Mouse (Mus musculus): ENCODE results near the gene Fbxl13.

Gene Fbxl13

DNA sequence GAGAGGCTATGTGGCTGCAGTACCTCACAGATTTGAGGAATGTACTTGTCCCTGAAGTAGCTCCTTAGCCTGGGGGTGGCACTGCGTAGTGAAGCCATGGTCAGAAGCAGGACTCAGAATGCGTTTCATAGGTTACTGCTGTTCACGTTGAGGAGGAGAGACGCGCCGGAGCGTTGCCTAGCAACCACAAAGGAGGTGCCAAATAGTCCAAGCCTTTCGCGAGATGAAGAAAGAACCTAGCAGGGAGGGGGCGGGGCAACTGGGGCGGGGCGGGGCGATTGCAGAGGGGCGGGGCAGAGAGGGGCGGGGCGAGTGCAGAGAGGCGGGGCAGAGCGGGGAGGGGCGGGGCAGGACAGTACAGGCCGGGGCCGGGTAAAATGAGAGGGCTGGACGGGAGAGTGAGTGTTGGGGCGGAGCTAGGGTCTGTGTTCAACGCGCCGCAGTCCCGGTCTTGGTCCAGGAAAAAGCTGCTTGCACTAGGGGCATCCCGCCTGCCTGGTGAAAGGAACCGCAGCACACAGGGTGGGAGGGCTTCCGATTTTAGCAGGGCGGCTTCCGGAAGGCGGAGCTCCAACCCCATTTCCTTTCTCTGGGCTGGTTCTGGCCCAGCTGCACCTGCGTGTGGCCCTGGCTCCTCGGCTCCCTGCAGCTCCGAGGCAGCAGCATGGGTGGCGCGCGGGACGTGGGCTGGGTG lies at the start of gene Fbxl13, which contains the start of gene Armc10:
Fbxl13 (minus strand) TSS at position 196 of the 694 bp plus-strand sequence.
Armc10 (plus strand) TSS at position 375 of the 694 bp plus-strand sequence.
- DNase-seq (ENCODE audit: low spot score) = peak; percentile 71

DNA sequence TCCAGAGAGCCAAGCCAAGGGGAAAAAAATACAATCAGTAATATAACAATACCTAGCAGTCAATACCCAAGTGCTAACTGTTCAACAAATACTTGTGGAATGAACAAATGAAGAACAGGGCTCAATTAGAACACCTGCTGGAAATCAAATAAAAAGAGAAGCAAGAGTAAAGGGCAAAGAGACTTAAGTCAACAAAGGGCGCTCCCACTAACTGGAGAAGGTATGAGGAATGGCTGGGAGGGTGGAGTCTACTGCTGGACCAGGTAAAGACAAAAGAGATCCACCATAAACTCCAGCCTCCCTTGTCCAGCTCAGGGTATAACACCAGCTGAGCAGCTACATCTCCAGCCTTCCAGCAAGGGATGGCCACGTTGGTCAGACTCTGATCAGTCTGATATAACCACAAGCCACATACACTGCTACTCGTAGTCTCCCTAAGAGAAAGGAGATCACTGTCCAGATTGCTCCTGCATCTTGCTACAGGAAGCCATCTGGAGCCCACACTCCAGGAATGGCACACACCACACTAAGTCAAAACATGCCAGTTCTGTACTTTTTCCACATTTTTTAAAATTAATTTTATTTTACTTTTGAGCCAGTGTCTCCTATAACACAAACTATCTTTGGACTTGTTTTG lies 49.5 kb upstream of the Fbxl13 start:
- DNase-seq (ENCODE audit: low spot score) = no peak

DNA sequence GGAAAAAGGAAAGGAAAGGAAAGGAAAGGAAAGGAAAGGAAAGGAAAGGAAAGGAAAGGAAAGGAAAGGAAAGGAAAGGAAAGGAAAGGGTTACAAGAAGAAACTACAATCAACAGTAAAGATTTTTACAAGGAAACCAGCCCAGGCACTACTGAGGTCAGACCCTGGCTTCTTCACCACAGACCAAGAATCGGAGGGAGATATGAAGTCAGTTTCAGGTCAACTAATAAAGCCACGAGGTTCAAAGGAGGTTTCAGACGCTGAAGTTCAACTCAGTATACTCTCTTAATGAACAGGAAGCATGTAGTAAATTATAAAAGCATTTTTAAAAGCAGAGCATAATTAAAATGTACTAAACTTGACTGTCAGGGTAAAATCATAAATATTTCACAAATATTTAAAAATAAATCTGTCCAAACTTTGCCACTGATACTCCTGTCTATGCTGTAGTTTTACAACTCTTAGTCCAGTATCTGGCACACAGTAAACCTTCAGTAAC lies 48.0 kb upstream of the Fbxl13 start:
- DNase-seq (ENCODE audit: low spot score) = no peak

DNA sequence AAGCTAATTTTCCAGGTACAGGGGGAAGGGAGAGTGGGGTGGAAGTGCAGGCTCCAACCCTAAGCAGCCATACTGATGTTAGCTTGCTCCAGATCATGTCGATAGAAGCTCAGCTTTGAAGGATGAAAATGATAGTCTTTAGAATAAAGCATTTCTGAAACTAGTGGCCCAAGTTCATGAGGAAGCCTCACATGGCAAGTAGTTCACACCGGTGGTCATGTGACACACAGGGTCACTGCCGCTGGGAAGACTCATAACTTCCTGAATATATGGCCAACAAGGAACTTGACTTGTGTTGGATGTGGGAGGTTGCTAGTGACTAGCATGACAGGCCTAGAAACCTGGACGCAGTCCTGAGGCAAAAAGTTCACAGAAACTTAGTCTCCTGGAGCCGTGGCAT lies 46.8 kb upstream of the Fbxl13 start:
- no peak for DNase-seq (ENCODE audit: low spot score)

DNA sequence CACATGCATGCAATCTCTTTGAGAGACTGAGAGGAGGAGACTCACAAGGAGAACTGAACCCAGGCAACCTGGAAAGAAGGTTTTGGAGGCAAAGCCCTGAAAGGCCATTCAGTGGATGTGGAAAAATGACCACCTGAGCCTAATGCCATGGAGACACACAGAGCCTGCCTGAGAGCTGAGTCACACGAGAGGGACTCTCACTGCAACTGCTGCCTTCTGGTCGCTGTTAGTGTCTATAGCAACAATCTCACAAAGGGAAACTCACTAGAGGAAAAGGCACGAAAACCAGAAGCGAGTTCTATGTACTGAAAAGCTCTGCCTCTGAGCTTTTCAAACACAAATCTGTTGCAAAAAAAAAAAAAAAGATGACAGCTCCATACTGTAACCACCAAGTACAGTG lies 41.6 kb upstream of the Fbxl13 start:
- DNase-seq (ENCODE audit: low spot score) = no peak

DNA sequence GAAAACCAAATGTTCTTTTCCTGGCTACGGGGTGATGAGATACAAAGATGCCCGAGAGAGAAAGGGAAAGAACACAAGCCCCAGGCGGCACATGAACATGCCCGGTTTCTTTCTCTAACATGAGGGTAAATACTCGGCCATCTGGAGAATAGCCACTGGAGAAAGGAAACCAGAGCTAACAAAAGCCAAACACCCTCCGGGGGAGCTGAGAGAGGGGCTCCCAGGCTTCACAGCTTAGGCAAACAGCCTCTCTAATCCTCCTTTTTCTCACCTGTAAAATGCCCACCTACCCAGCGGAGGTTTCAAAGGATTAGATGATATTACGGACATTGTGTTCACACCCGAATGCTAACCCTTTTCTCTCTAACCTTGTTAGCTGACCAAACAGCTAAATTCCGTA lies 39.6 kb upstream of the Fbxl13 start:
- DNase-seq (ENCODE audit: low spot score) = no peak

DNA sequence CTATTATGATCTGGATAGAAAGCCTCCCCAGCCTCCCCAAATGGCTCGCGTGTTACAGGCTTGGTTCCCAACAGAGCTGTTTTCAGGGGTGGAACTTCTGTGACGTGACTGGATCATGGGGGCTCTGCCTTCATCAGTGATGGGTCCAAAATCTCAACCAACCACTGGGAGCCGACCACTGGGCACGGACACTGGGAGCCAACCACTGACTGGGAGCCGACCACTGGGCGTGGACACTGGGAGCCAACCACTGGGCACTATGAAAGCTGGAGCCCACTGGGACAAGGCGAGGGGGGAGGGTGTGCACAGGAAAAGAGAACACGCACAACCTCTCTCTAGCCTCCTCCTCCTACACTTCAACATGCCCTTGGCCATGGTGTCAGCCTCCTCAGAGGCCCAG lies 38.4 kb upstream of the Fbxl13 start:
- DNase-seq (ENCODE audit: low spot score) = no peak

DNA sequence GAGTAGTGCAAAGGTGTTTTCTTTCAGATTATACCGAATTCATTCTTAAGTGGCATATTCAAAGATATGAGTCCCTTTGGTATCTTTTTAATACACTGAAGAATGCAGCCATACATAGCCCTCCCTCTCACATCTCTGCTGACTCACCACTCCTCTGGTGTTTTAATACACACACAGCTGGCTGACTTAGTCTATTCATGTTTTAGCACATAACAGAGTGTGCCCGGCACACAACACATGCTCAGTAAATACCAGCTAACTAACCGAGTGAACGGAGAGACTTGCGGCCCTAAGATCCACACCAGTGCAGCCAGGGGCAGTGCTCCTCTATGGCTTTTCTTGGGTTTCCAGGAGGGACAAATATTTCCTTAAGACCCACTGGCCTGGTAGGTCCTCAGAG lies 35.5 kb upstream of the Fbxl13 start:
- DNase-seq (ENCODE audit: low spot score) = no peak

DNA sequence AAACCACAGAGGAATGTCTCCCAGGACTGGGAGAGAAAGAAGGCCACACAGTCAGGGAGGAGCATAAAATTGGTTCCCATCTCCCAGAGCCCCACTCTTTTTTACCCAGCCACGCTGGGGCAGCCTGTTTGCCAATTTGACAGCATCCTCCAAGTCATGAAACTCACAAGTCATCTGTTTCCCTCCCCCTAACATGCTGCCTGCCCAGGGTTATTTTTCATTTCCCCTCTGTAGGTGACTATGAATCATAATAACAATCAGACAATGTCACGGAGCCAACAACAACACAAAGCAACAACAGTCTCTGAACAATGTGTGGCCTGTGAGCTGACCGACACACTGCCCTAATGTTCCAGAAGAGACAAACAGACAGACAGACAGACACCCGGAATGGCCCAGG lies 34.6 kb upstream of the Fbxl13 start:
- no peak for DNase-seq (ENCODE audit: low spot score)

DNA sequence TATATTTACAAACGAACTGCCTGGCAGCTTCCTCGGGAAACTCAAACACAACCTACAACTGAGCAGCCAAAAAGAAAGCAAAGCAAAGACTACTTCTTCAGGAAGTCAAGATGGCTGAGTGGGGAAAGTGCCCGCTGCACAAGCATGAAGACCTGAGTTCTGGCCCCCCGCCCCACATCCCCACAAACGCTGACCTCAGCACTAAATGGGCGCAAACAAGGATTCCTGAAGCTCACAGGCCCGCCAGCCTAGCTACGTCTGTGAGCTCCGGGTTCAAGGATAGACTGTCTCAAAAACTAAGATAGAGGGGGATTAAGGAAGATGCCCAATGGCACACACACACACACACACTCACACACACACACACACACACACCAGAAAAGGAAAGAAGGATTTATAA lies 32.9 kb upstream of the Fbxl13 start:
- DNase-seq (ENCODE audit: low spot score) = no peak

DNA sequence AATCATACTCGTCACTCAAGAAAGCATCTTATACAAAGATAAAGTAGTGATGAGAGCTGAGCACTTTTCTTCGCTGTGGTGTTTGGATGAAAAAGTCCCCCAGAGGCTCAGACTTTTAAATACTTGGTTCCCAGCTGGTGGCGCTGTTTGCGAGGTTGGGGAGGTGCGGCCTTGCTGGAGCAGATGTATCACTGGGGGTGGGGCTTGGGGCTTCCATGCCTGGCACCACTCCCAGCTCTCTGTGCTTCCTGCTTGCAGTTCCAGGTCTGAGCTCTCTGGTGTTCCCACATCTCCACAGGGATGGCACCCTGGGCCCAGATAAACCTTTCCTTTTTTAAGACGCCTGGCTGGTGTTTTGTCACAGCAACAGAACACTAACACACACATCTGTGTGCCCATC lies 32.5 kb upstream of the Fbxl13 start:
- no peak for DNase-seq (ENCODE audit: low spot score)

DNA sequence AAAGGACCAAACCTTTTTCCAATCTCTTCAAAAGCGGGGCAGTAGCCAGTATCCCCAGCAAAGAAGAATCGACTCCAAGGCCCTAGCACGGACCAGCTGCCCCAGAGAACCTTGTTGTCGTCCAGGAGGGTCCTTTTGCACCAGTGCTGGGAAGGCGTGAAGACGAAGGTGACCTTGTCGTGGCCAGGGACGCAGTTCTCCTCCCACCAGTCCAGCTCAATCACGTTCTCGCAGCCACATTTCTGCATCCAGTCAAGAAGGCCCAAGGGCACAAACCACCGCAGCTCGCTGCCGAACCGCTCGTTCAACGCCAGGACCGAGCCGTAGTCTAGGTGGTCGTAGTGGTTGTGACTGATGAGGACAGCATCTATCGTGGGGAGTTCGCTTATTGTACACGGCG lies 30.1 kb upstream of the Fbxl13 start:
- DNase-seq (ENCODE audit: low spot score) = no peak

DNA sequence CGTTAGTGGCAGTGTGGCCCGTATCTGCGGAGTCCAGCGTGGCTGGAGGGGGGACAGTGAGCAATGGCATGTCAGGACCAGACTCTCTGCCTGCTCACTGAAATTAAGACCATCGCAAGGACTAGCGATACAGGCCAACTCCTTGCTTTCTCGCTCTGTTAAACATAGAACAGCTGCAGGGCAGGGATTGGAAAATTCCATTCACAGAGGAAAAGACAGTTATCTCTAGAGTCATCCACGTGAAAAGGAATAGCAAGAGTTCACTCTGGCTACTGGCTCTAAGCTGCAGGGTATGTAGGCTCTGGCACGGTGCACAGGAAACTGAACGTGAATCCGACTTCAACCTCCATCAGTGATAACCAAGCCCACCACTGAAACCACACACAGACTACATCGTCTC lies 29.6 kb upstream of the Fbxl13 start:
- no peak for DNase-seq (ENCODE audit: low spot score)

DNA sequence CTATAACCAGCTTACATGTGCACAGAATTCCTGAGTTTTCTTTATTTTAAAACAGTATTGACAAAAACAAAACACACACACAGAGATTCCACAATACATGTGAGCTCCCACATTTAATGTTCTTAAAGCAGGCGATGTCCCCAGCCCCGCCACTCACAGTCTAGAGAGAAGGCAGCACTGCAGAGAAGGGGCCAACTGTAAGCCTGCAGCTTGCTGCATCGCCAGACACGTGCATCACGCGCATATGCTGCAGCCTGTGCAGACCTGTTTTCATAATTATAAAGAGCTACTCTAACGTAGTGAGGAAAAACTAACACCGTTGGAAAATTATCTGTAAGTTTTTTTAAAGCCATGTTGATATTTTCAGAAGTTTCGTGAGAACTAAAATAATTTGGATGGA lies 28.3 kb upstream of the Fbxl13 start:
- DNase-seq (ENCODE audit: low spot score) = no peak

DNA sequence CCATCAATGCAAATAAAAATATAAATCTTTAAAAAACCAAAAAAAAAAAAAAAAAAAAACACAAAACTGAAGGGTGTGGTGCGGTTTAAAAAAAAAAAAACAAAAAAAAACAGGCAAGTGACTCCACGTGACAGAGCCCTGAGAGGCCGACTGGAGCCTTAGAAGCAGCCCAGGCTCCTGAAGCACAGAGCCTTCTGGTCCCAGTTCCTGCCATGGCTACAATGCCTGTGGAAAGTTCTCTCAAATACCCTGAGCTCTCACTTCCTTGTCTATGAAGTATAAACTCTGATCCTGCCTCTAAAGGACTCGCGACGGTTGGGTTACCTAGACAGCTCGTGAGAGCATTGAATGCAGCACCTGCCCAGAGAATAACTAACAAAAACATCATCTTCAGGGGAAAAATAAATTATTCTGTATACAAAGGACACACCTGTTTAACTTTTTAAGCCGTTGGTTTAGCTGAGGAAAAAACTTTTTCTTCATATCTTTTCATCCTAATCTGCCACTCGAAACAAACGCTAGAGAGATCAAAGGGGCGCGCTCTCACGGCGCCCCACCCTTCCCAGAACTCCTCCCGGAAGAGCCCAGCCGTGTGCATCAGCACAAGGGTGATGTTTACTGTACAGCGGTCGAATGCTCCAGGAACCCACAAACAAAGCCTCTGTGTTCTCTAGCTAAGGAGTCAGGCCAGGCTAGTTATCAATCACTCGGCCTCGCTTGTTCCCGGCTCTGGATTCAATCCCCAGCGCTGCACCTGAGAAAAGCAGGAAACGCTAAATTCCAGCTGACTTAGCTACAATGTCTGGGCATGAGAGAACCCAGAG lies 27.6 kb upstream of the Fbxl13 start:
- DNase-seq (ENCODE audit: low spot score) = no peak

DNA sequence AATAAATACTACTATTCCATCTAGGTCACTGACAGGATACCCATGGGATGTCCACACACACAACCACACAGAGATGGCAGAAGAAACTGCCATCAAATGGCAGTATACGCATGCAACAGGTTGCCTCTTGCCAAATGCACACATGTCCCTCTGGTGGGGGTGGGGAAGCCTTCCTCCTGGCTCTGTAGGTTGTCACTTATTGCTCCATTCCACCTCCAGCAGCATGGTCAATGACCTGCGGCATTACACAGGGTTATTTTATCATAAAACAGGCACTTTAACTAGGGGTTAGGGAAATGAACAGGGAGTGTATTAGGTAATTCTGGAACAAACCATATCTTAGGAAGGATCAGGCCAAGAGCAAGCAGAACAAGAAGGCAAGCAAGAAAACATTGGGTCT lies 23.9 kb upstream of the Fbxl13 start:
- no peak for DNase-seq (ENCODE audit: low spot score)

DNA sequence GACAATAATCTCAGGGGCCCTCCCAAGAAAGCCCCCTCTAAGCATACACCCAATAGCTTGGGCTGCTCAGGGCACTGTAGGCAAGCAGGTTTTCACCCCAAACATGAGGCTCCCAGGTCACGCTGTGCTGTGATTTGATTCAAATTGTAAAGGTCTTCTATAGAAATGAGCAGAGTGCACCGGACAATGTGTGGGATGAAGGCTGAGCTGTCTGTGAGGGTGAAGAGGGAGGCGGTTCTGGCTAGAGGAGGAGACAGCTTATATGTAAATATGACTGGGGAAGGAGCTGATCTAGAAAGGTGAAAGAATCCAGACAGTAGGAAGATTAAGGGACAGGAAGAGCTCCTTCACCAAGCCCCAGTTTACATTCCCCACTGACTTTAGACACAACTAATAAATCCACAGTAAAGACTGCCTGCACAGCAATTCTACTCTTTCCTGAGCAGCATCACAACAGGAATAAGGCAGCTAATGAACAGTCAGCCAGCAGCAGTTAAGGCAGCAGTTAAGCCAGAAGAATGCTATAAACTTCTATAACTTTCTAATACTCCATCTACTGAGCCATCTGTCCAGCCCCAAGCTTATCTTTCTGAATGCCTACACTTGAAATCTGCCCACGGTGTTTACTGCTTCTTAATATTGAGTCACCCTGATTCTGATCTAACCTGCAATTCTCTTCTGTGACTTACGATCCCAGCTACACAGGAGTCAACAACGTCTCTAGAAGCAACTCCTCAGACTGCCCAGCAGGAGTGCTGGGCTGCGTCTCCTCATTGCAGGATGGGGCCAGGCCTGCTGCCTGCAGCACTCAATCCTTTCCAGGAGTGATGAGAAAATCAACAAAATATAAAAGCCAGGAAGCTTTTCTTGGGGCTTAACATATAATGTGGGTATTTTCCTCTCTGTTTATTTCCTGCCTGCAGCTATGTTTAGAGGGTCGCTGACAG lies 22.0 kb upstream of the Fbxl13 start:
- no peak for DNase-seq (ENCODE audit: low spot score)

DNA sequence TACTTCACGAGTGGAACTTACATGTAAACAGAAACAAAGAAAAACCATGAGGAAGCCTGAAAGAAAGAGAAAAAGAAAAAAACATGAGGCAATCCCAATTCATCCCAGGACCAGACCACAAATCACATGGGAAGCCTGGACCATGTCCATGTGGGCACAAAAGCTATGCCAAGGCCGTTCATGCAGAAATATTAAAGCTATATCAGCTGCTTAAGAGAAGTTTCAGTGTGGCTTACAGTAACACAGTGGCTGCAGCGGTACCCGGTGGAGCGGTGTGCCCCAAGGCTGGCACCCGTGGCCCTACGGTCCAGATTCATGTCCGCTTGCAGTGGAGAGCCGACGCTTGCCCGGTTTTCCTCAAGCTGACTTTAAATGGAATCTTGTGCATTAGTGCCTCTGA lies 17.6 kb upstream of the Fbxl13 start:
- no peak for DNase-seq (ENCODE audit: low spot score)

DNA sequence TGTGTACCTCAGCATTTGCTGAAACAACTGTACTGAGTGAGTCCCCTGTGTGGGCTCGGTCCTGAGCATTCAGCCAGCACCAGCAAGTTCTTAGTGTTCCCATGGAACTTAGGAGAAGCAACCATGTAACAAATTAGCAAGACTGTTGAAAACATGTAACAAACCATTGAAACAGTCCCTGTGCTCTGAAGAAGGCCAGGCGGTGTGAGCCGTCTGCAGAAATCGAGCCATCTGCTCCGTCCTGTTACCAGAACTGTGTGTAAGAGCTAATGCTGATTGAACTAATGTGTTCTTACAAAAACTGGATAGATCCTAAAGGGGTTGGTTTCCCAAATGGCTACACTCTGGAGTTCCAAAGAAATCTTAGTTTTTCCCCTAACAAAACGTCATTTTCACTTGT lies 15.4 kb upstream of the Fbxl13 start:
- no peak for DNase-seq (ENCODE audit: low spot score)

DNA sequence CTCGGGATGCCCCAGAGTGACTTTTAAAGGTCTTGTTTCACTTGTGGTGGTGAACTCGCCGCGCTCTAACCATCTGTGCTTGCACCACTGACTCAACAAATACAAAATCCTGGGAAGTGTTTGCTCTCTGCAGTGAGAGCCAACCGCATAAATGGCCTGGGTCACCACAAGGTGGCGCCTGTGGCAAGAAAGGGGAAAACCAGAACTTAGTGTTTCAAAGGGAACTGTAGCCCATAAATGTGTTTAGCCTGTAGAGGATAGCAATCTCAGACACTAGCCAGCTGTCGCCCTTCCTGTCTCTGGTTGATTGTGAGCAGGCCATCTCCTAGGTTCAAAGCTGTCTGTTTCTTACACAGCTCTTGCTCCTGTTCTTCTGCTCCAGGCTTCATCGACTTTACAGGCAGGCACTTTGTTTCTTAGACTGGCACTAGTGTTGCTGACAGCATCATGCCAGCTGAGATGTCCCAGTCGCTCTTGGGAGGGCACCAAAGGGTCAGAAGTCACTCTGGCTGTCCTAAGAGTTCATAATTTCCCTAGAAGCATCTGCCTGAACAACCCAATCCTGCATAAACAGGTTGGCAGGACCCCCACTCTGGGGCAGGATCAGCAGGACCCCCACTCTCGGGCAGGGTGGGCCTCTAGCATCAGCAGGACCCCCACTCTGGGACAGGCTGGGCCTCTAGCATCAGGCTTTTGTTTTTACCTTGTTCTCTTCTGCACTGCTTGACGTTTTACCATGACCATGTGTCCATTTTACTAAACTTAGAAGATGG lies 13.4 kb upstream of the Fbxl13 start:
- peak; percentile 63 for DNase-seq (ENCODE audit: low spot score)

DNA sequence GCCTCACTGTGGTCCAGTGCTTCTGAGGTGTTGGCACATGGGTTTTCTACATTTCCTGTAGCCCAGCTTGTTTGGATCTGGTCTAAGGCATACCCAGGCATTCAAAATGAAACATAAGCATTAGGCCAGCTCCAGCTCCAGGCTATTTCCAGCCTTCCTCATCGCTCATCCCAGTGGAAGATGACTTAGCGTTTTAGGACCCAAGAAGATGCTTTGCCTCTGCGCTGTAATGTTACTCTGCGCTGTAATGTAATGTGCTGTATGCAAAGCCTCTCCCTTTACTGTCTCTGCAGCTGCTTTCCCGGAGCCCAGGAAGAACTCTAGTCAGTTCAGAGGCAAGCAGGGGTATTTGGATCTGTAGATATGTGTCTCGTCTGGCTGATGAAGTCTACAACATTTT lies 12.6 kb upstream of the Fbxl13 start:
- DNase-seq (ENCODE audit: low spot score) = no peak

Measured in layer of hippocampus, adult 9-10 months (tissue).